Mouse (Mus musculus): ENCODE results near the gene Il12a.

DNA sequence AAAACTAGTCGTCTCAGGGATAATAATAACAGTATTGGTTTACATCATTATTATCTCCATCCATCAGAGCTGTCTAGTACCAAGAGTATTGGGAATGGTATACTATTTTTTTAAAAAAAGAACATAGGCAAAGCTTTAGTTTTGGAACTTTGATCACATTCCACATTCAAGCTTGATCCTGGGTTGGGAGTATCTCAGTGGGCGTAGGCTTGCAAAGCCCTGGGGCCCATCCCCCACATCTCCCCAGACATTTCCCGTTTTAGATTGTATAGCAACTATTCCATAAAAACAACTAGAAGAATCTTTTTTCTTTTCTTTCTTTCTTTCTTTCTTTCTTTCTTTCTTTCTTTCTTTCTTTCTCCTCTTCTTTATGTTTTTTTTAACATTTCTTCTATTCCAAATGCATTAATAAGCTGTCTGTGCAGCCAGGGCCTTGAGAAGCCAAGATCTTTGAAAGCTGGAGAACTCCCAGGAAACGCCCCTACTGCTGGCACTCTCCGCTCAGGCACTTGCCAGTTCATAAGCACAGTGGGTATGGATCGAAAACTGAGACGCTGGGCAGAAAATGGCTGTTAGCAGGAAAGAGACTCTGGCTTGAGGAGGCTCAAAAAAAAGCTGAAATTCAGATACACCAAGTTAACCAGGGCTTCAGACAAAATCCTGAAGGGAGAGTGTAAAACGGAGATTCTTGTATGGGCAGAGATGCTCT, 3.4 kb upstream of the Il12a start:
- no peak for TF ChIP-seq POLR2A (IDR thresholded peaks at IDR 0.05; ENCODE audit: low read depth, low read length)
- TF ChIP-seq CTCF (IDR thresholded peaks at IDR 0.05; ENCODE audit: extremely low read depth, insufficient read depth, insufficient read length, insufficient replicate concordance) = no peak

Data from spleen, adult 2 months (tissue).